Mouse (Mus musculus) liver, embryonic 14.5 days (tissue): ENCODE data around the gene Slc26a8.

Source experiments
- CTCF ChIP-seq: IDR thresholded peaks from 2 replicates; pipeline ENCODE4 v1.5.1; 2016; ENCODE audit warnings: antibody characterized with exemption, low read depth, control low read depth
- EP300 ChIP-seq: IDR thresholded peaks from 2 replicates; pipeline ENCODE4 v1.6.1; 2016; ENCODE audit warnings: antibody characterized with exemption, low read depth

GRCm38 (mm10) chr17:28591476-28591875 lies 98.6 kb downstream of the Slc26a8 start:
- TF ChIP-seq CTCF (no peak), EP300 (no peak)
